Mouse (Mus musculus) hindbrain, embryonic 16.5 days (tissue): ENCODE results near the gene Tgfb1i1. TPM values are rescaled to one million over a fixed set of nuclear protein-coding genes. Genes with fewer than 3 reads are reported as not detected.
A peak's percentile ranks its signal among the peaks of the same experiment; 100 is the strongest.

ENCODE experiments used
- ATAC-seq: fragments of 200-750 bp; cut with Nextera tagmentation; 2 replicates; pipeline ENCODE4 v1.8.0; 2017; ENCODE audit warnings: moderate TSS enrichment, moderate library complexity
- H3K27ac ChIP-seq: fragments of 300-500 bp; sonication (generic); 2 replicates; pipeline ENCODE4 v1.5.1; 2014; ENCODE audit warnings: low read depth, mild to moderate bottlenecking, control low read depth, low read length, moderate library complexity
- H3K27me3 ChIP-seq: fragments of 300-500 bp; sonication (generic); replicated peaks from 2 replicates; pipeline ENCODE4 v1.6.1; 2014; ENCODE audit warnings: low read length; ENCODE audit not compliant: control insufficient read depth, insufficient read depth
- H3K36me3 ChIP-seq: fragments of 300-500 bp; sonication (generic); 2 replicates; pipeline ENCODE4 v1.6.1; 2014; ENCODE audit warnings: mild to moderate bottlenecking, low read length, moderate library complexity, mixed read lengths; ENCODE audit not compliant: control insufficient read depth, insufficient read depth
- H3K4me1 ChIP-seq: fragments of 300-500 bp; sonication (generic); 2 replicates; pipeline ENCODE4 v1.6.1; 2014; ENCODE audit warnings: low read depth, low read length; ENCODE audit not compliant: control insufficient read depth, insufficient read depth
- H3K4me2 ChIP-seq: fragments of 300-500 bp; sonication (generic); 2 replicates; pipeline ENCODE4 v1.6.1; 2014; ENCODE audit warnings: mild to moderate bottlenecking, low read length, control low read depth, moderate library complexity
- H3K4me3 ChIP-seq: fragments of 300-500 bp; sonication (generic); 2 replicates; pipeline ENCODE4 v1.5.1; 2014; ENCODE audit warnings: mild to moderate bottlenecking, low read length, control low read depth, moderate library complexity
- H3K9ac ChIP-seq: fragments of 300-500 bp; sonication (generic); 2 replicates; pipeline ENCODE4 v1.6.1; 2014; ENCODE audit warnings: low read depth, mild to moderate bottlenecking, control low read depth, low read length, moderate library complexity
- H3K9me3 ChIP-seq: fragments of 300-500 bp; sonication (generic); 2 replicates; pipeline ENCODE4 v1.6.1; 2014; ENCODE audit warnings: mild to moderate bottlenecking, low read length, moderate library complexity; ENCODE audit not compliant: control insufficient read depth
- WGBS: fragments of 180-500 bp; shearing (Covaris S2); extraction: QIAGEN DNeasy Blood & Tissue Kit; methylation state at CpG from one replicate; pipeline ENCODE4 v1.1.7; 2014; 5-methylcytosine and 5-hydroxymethylcytosine counted together
- polyA plus RNA-seq: library from polyadenylated mRNA; unstranded; fragments of >200 nt; fragmentation: Nextera tagmentation; extraction: Ambion mirVana; gene quantifications from 2 replicates; pipeline ENCODE4 v1.2.1, GENCODE M21; 2015

Gene Tgfb1i1
- polyA plus RNA-seq, 1 experiment from 2014 or later, result 27.8 TPM

DNA sequence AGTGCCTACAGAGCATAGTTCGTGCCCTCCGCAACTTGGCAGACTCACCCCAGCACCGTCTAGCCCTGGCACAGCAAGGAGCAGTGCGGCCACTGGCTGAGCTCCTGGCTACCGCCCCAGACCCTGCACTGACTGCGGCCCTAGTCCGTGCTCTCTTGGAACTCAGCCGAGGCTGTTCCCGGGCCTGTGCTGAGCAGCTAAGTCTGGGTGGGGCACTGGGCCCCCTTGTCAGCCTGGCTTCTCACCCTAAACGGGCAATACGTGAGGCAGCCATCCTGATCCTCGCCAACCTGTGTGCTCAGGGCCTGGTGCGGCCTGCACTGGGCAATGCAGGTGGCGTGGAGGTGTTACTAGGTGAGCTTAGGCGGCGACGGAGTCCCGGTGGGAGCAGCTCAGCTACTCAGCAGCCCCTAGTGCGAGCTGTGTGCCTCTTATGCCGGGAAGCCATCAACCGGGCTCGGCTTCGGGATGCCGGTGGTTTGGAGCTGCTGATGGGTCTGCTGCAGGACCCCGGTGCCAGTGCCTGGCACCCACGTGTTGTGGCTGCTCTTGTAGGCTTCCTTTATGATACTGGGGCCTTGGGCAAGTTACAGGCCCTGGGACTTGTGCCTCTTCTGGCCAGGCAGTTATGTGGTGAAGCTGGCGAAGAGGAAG lies 6.4 kb upstream of the Tgfb1i1 start:
- ATAC-seq, result no peak
- H3K27me3 ChIP-seq, result no peaks in the 10 kb centered on the region
- whole genome bisulfite sequencing, result 90% methylated on average over 27 of the region's 27 CpGs
- H3K9ac ChIP-seq, result peak overlapping the region; percentile 35
- H3K9me3 ChIP-seq, result no peaks in the 10 kb centered on the region
- H3K4me3 ChIP-seq, result no peak overlapping the region
- no peak overlapping the region for H3K27ac ChIP-seq
- peaks cover 15% of the 10 kb centered on the region for H3K36me3 ChIP-seq
- peaks cover 24% of the 10 kb centered on the region for H3K4me1 ChIP-seq
- no peak overlapping the region for H3K4me2 ChIP-seq

DNA sequence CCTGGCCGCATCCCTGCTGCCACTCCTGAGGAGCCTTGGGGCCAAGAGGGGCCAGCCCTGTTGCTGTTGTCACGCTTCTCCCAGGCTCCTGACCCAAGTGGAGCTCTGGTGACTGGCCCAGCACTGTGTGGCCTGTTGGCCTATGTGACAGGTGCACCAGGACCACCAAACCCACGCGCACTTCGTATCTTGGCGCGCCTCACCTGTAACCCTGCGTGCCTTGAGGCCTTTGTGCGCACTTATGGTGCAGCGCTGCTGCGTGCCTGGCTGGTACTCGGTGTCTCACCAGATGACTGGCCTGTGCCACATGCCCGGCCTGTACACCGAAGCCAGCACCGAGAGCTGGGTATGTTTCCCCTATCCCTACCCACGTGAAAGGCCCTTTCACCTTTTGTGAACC lies 4.3 kb upstream of the Tgfb1i1 start:
- Histone ChIP-seq H3K4me1 (peaks cover 25% of the 10 kb centered on the region), H3K27me3 (no peaks in the 10 kb centered on the region), H3K9me3 (no peaks in the 10 kb centered on the region), H3K36me3 (peaks cover 15% of the 10 kb centered on the region), H3K4me2 (no peak overlapping the region), H3K27ac (no peak overlapping the region), H3K4me3 (no peak overlapping the region), H3K9ac (no peak overlapping the region)
- 95% methylated on average over 16 of the region's 16 CpGs for WGBS
- no peak for ATAC-seq

DNA sequence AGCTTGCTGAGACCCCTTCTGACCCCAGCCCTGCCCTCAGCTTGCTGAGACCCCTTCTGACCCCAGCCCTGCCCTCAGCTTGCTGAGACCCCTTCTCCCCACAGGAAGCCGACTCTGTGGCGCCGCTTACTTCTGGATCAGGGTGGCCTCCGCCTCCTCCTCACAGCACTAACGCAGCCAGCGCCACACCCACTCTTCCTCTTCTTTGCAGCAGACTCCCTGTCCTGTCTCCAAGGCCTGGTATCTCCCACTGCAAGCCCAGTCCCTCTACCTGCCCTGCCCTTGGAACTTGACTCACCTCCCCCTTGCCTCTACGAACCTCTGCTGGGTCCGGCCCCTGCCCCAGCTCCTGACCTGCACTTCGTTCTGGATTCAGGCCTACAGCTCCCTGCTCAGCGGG lies 2.7 kb upstream of the Tgfb1i1 start:
- H3K36me3 ChIP-seq, result peaks cover 15% of the 10 kb centered on the region
- no peaks in the 10 kb centered on the region for H3K9me3 ChIP-seq
- no peak overlapping the region for H3K27ac ChIP-seq
- no peak overlapping the region for H3K4me2 ChIP-seq
- WGBS, result 40% methylated on average over 10 of the region's 10 CpGs
- no peaks in the 10 kb centered on the region for H3K27me3 ChIP-seq
- peaks cover 21% of the 10 kb centered on the region for H3K4me1 ChIP-seq
- no peak for ATAC-seq
- no peak overlapping the region for H3K9ac ChIP-seq
- H3K4me3 ChIP-seq, result no peak overlapping the region

DNA sequence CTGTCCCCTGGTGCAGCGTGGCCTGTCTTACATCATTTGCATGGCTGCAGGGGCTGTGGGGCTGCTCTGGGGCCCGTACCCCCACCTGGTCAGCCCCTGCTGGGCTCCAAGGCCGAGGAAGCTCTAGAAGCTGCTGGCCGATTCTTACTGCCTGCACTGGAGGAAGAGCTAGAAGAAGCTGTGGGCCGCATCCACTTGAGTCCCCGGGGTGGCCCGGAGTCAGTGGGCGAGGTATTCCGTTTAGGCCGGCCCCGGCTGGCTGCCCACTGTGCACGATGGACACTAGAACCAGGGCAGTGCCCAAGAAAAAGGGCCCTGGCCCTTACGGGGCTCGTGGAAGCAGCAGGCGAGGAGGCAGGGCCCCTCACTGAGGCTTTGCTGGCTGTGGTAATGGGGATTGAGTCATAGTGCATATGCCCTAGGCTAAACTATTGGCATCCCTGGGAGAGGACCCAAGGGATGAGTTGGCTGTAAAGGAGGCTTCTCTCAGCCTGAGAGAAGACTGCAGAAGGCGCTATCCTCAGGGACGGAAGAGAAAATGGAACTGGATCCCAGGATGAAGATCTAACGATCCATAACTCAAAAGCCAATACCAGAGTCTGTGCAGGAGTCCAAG lies 2.1 kb upstream of the Tgfb1i1 start:
- H3K4me1 ChIP-seq, result peaks cover 16% of the 10 kb centered on the region
- no peak overlapping the region for H3K4me2 ChIP-seq
- H3K27ac ChIP-seq, result no peak overlapping the region
- no peak overlapping the region for H3K4me3 ChIP-seq
- H3K36me3 ChIP-seq, result peaks cover 15% of the 10 kb centered on the region
- no peaks in the 10 kb centered on the region for H3K27me3 ChIP-seq
- no peak overlapping the region for H3K9ac ChIP-seq
- WGBS, result 79% methylated on average over 18 of the region's 18 CpGs
- no peaks in the 10 kb centered on the region for H3K9me3 ChIP-seq
- ATAC-seq, result no peak

DNA sequence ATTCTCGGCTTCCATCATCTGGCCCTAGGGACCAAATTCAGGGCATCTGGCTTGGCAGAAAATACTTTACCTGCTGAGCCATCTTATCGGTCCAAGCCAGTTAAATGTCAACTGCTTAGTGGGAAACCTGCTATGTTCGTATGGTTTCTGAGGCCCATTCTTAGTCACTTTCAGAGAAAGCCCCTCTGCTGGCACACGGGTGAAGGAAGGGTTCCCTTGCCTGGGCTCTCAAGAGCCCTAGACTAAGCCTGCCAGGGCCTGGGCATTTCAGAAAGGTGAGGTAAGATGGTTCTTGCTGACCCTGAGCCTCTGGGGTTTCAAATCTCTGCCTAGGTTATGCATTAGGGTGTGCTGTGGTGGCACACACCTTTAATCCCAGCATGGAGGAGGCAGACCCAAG lies 1.1 kb upstream of the Tgfb1i1 start:
- no peak for ATAC-seq
- peaks cover 9% of the 10 kb centered on the region for H3K36me3 ChIP-seq
- no peak overlapping the region for H3K4me2 ChIP-seq
- no peak overlapping the region for H3K27ac ChIP-seq
- peaks cover 11% of the 10 kb centered on the region for H3K4me1 ChIP-seq
- no peak overlapping the region for H3K4me3 ChIP-seq
- no peaks in the 10 kb centered on the region for H3K27me3 ChIP-seq
- H3K9me3 ChIP-seq, result no peaks in the 10 kb centered on the region
- WGBS, result 76% methylated on average over 4 of the region's 4 CpGs
- no peak overlapping the region for H3K9ac ChIP-seq

DNA sequence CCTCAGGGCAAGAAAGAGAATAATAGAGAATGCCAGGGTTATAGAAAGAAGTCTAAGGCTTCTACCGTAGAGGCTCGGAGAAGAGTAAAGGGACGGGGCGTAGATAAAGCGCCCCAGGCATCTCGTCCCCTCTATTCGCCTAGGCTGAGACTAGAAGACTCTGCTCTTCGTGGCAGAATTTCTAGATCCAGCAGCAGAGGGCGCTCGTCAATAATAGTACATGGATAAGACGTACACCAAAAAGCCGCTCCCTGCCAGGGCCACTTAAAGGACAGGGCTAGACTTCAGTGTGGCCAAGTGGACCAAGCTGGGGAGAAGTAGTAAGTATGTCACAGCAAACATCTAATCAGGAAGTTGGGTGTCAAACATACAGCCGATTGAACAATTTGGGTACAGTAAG lies 831 bp downstream of the Tgfb1i1 start:
- Histone ChIP-seq H3K27me3 (no peaks in the 10 kb centered on the region), H3K36me3 (peaks cover 7% of the 10 kb centered on the region), H3K4me3 (peak overlapping the region; percentile 40), H3K9me3 (no peaks in the 10 kb centered on the region), H3K4me2 (peak overlapping the region; percentile 61), H3K4me1 (peaks cover 15% of the 10 kb centered on the region), H3K27ac (peak overlapping the region; percentile 59), H3K9ac (peak overlapping the region; percentile 59)
- peak; percentile 82 for ATAC-seq
- 2% methylated on average over 13 of the region's 13 CpGs for WGBS

DNA sequence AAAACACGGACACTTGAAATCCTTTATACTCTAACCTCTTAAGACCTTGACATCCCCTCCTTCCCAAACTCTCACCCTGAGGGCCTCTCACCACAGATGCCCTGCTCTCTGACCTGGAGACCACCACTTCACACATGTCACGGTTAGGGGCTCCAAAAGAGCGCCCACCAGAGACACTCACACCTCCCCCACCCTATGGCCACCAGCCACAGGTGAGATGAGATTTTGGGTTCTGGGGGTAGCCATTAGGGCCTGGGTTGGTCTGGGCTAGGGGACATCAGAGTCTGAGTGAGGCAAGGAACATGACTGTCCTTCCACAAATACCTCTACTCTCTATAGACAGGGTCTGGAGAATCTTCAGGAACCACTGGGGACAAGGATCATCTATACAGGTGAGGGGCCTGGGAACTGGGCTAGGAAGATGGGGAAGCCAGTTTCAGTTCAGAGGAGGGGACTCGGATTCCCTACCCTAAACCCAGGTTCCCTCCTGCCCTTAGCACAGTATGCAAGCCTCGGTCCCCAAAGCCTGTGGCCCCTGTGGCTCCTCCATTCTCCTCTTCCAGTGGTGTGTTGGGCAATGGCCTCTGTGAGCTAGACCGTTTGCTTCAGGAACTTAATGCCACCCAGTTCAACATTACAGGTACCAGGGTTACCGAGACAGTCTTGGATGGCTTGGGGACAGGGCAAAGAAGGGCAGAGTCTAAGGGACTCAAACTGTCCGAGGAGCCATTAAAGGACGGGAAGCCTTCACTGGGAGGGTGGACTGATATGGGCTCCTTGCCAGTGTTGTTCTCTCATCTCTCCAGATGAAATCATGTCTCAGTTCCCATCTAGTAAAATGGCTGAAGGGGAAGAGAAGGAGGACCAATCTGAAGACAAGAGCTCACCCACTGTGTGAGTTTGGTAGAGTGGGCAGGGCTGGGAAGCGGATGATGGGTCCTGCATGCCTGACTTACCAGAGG lies 1.8 kb downstream of the Tgfb1i1 start:
- no peaks in the 10 kb centered on the region for H3K27me3 ChIP-seq
- no peak overlapping the region for H3K4me3 ChIP-seq
- peak overlapping the region; percentile 61; the same call in 1 of the 2 replicates for H3K4me2 ChIP-seq
- 81% methylated on average over 10 of the region's 10 CpGs for WGBS
- no peak overlapping the region for H3K27ac ChIP-seq
- no peak overlapping the region for H3K9ac ChIP-seq
- no peaks in the 10 kb centered on the region for H3K9me3 ChIP-seq
- peaks cover 2% of the 10 kb centered on the region for H3K36me3 ChIP-seq
- peaks cover 18% of the 10 kb centered on the region for H3K4me1 ChIP-seq
- ATAC-seq, result no peak

DNA sequence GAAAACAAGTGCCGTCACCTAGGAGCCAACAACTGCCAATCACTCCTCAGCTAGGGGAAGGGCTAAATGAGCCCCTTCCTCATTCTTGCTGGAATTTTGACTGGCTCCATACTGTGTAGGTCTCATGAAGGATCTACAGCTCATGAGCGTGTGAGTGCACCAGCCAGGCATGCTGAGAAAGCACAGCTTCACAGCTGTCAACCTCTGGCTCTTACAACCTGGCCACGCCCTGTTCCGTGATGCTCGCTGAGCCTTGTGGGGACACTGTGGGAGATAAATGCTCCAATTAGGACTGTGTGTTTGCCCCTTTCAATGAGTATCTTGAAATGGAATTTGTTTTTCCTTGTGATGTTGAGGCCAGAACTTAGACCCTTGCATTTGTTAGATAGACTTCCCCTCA lies 3.4 kb downstream of the Tgfb1i1 start:
- Histone ChIP-seq H3K4me2 (no peak overlapping the region), H3K27ac (no peak overlapping the region), H3K9ac (no peak overlapping the region), H3K4me1 (peaks cover 18% of the 10 kb centered on the region), H3K4me3 (no peak overlapping the region), H3K36me3 (no peaks in the 10 kb centered on the region), H3K27me3 (no peaks in the 10 kb centered on the region), H3K9me3 (no peaks in the 10 kb centered on the region)
- WGBS, result 87% methylated on average over 5 of the region's 5 CpGs
- no peak for ATAC-seq

DNA sequence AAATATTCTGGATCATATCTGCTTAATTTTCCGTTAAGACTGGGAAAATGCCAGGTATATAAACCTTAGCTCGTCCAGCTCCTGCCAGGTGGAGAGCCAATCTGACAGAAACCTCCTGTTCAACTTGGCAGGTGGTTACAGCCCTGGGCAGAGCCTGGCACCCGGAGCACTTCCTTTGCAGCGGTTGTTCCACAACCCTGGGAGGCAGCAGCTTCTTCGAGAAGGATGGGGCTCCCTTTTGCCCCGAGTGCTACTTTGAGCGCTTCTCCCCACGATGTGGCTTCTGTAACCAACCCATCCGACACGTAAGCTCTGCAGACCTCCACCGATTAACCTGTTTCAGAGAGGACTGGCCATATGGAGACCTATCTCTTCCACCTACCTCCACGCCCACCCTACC lies 5.3 kb downstream of the Tgfb1i1 start:
- no peak for ATAC-seq
- Histone ChIP-seq H3K36me3 (no peaks in the 10 kb centered on the region), H3K9ac (0 out of 2 replicates have a peak overlapping the region, but pooled peaks have one; percentile 3), H3K4me2 (peak overlapping the region; percentile 59), H3K9me3 (no peaks in the 10 kb centered on the region), H3K4me3 (no peak overlapping the region; the same call in 1 of the 2 replicates), H3K27me3 (no peaks in the 10 kb centered on the region), H3K27ac (no peak overlapping the region), H3K4me1 (peaks cover 11% of the 10 kb centered on the region)
- 55% methylated on average over 12 of the region's 12 CpGs for WGBS
